Mouse (Mus musculus) hindbrain, embryonic 11.5 days (tissue): ENCODE measurements at regions not wholly inside any gene's neighbourhood (a gene's known extent, or its start where the extent isn't known, plus 50 kb on each side); places are given as distances from the start of the nearest gene placed in this dataset.

Source experiments
- ATAC-seq: fragments of 200-750 bp; cut with Nextera tagmentation; 2 replicates; pipeline ENCODE4 v1.8.0; 2017; ENCODE audit warnings: mild to moderate bottlenecking, moderate TSS enrichment, moderate library complexity; ENCODE audit not compliant: low FRiP score
- DNase-seq: peaks from one replicate; pipeline ENCODE4 v3.0.0-alpha.2; 2015; ENCODE audit warnings: low spot score
- H3K27ac ChIP-seq: fragments of 300-500 bp; sonication (generic); 2 replicates; pipeline ENCODE4 v1.5.1; 2014; ENCODE audit warnings: mild to moderate bottlenecking, low read depth, low read length
- H3K27me3 ChIP-seq: fragments of 300-500 bp; sonication (generic); 2 replicates; pipeline ENCODE4 v1.6.1; 2014; ENCODE audit warnings: mild to moderate bottlenecking, low read length, moderate library complexity, mixed read lengths; ENCODE audit not compliant: control insufficient read depth, insufficient read depth
- H3K36me3 ChIP-seq: fragments of 300-500 bp; sonication (generic); 2 replicates; pipeline ENCODE4 v1.6.1; 2014; ENCODE audit warnings: mild to moderate bottlenecking, low read length, moderate library complexity, mixed read lengths; ENCODE audit not compliant: control insufficient read depth, insufficient read depth
- H3K4me1 ChIP-seq: fragments of 300-500 bp; sonication (generic); replicated peaks from 2 replicates; pipeline ENCODE4 v1.6.1; 2014; ENCODE audit warnings: low read length, mixed read lengths; ENCODE audit not compliant: control insufficient read depth, insufficient read depth
- H3K4me2 ChIP-seq: fragments of 300-500 bp; sonication (generic); replicated peaks from 2 replicates; pipeline ENCODE4 v1.6.1; 2014; ENCODE audit warnings: mild to moderate bottlenecking, low read depth, low read length
- H3K4me3 ChIP-seq: fragments of 300-500 bp; sonication (generic); 2 replicates; pipeline ENCODE4 v1.5.1; 2014; ENCODE audit warnings: low read depth, low read length
- H3K9ac ChIP-seq: fragments of 300-500 bp; sonication (generic); 2 replicates; pipeline ENCODE4 v1.6.1; 2014; ENCODE audit warnings: low read depth, low read length
- H3K9me3 ChIP-seq: fragments of 300-500 bp; sonication (generic); 2 replicates; pipeline ENCODE4 v1.6.1; 2016; ENCODE audit warnings: low read length; ENCODE audit not compliant: control insufficient read depth
- WGBS: fragments of 180-500 bp; shearing (Covaris S2); extraction: QIAGEN DNeasy Blood & Tissue Kit; methylation state at CpG from one replicate; pipeline ENCODE4 v1.1.7; 2014; 5-methylcytosine and 5-hydroxymethylcytosine counted together

GRCm38 (mm10) chr14:102827756-102828384, 154.6 kb downstream of the Kctd12 start:
- no peaks in the 10 kb centered on the region for H3K27me3 ChIP-seq
- H3K9ac ChIP-seq: no peak overlapping the region
- no peak overlapping the region for H3K4me3 ChIP-seq
- H3K36me3 ChIP-seq: no peaks in the 10 kb centered on the region
- no peak overlapping the region for H3K27ac ChIP-seq
- ATAC-seq: no peak
- WGBS: 79% methylated on average over 7 of the region's 7 CpGs
- DNase-seq: no peak
- H3K4me1 ChIP-seq: no peaks in the 10 kb centered on the region
- H3K9me3 ChIP-seq: no peaks in the 10 kb centered on the region
- H3K4me2 ChIP-seq: no peak overlapping the region

- H3K27ac ChIP-seq: no peak overlapping the region
- ATAC-seq: no peak
- no peak overlapping the region for H3K9ac ChIP-seq
- H3K27me3 ChIP-seq: no peaks in the 10 kb centered on the region
- no peaks in the 10 kb centered on the region for H3K4me1 ChIP-seq
- no peaks in the 10 kb centered on the region for H3K9me3 ChIP-seq
- 89% methylated on average over 7 of the region's 7 CpGs for WGBS
- no peak overlapping the region for H3K4me3 ChIP-seq
- no peak for DNase-seq
- no peak overlapping the region for H3K4me2 ChIP-seq
- no peaks in the 10 kb centered on the region for H3K36me3 ChIP-seq
These were observed 156.9 kb downstream of the Kctd12 start for GRCm38 (mm10) chr14:102825525-102825924.

- no peak overlapping the region for H3K4me3 ChIP-seq
- ATAC-seq (no peak), DNase-seq (no peak)
- H3K4me1 ChIP-seq: no peaks in the 10 kb centered on the region
- H3K9me3 ChIP-seq: no peaks in the 10 kb centered on the region
- H3K36me3 ChIP-seq: no peaks in the 10 kb centered on the region
- no peak overlapping the region for H3K27ac ChIP-seq
- H3K27me3 ChIP-seq: no peaks in the 10 kb centered on the region
- no peak overlapping the region for H3K9ac ChIP-seq
- WGBS: 98% methylated on average over 5 of the region's 5 CpGs
- H3K4me2 ChIP-seq: no peak overlapping the region
These were observed 161.8 kb downstream of the Kctd12 start for GRCm38 (mm10) chr14:102820663-102821062.

DNA sequence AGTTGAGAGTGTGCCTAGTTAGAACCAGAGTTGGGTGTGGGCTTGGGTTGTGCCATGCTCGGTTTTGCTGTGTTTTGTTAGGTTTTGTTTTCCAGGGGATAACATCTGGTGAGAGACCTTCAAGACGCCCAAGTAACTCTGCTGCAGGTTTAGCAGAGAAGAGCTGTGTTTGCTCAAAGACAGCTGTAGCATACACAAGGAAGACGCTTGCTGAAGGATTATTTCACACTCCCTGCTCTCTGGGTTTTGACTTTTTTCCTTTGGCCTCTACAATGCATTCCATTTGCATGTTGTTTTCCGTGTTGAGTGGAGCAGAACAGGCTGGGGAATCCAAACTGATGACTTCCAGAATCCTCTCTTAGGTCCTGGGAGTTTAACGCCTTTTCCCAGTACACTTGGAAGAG, 170.8 kb downstream of the Kctd12 start:
- no peak overlapping the region for H3K27ac ChIP-seq
- no peak overlapping the region for H3K4me2 ChIP-seq
- H3K9ac ChIP-seq: no peak overlapping the region
- H3K9me3 ChIP-seq: no peaks in the 10 kb centered on the region
- H3K4me3 ChIP-seq: no peak overlapping the region
- no peaks in the 10 kb centered on the region for H3K4me1 ChIP-seq
- no peaks in the 10 kb centered on the region for H3K27me3 ChIP-seq
- no peak for ATAC-seq
- no peak for DNase-seq
- H3K36me3 ChIP-seq: no peaks in the 10 kb centered on the region
- WGBS: 56% methylated on average over 5 of the region's 5 CpGs

GRCm38 (mm10) chr14:102811022-102811421, 171.4 kb downstream of the Kctd12 start:
- Histone ChIP-seq H3K27me3 (no peaks in the 10 kb centered on the region), H3K9me3 (no peaks in the 10 kb centered on the region), H3K4me3 (no peak overlapping the region), H3K4me1 (no peaks in the 10 kb centered on the region), H3K9ac (no peak overlapping the region), H3K36me3 (no peaks in the 10 kb centered on the region), H3K27ac (no peak overlapping the region), H3K4me2 (no peak overlapping the region)
- 68% methylated on average over 5 of the region's 5 CpGs for WGBS
- ATAC-seq: no peak
- DNase-seq: no peak

DNA sequence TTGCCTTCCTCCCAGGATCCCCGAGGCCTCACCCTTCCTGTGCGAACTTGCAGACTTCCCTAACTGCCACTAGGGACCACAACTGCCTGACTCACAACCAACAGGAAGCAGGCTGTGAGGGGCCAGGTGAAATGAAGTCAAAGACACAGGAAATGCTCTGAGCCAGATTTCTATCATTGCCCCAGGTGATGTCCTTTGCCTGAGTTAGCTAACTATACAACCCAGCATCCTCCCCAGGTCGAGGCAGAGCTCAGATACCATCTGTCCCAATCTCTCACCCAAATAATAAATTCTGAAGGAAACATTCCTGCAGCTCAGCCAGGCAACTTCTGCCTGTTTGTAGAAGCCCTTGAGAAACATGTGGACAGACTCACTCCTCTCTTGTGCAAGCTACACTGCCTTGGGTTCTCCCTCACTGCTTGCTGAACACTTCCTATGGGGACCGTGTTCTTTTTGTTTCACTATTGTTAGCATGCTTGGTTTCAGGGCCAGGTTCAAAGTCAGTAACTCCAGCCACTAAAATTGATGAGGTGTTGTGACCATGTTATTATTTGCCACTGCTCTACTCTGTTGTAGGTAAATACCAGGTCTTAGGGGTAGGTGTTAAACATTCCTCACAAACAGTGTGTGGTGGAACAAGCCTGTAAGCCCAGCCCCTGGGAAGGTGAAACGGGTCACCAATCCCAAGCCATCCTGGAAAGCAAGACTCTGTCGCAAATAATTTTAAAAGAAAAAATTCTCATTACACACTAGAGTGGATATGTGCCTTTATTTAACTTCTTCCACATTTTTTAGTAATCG, 172.1 kb downstream of the Kctd12 start:
- no peaks in the 10 kb centered on the region for H3K9me3 ChIP-seq
- H3K36me3 ChIP-seq: no peaks in the 10 kb centered on the region
- no peaks in the 10 kb centered on the region for H3K27me3 ChIP-seq
- no peak overlapping the region for H3K4me2 ChIP-seq
- H3K27ac ChIP-seq: no peak overlapping the region
- no peak overlapping the region for H3K9ac ChIP-seq
- no peak overlapping the region for H3K4me3 ChIP-seq
- DNase-seq (no peak), ATAC-seq (no peak)
- no peaks in the 10 kb centered on the region for H3K4me1 ChIP-seq
- 72% methylated on average over 7 of the region's 7 CpGs for WGBS

- no peak overlapping the region for H3K9ac ChIP-seq
- H3K4me2 ChIP-seq: no peak overlapping the region
- H3K27ac ChIP-seq: no peak overlapping the region
- no peak for ATAC-seq
- peak; percentile 47 for DNase-seq
- H3K36me3 ChIP-seq: no peaks in the 10 kb centered on the region
- no peaks in the 10 kb centered on the region for H3K9me3 ChIP-seq
- 68% methylated on average over 21 of the region's 21 CpGs for WGBS
- no peaks in the 10 kb centered on the region for H3K4me1 ChIP-seq
- no peaks in the 10 kb centered on the region for H3K27me3 ChIP-seq
- H3K4me3 ChIP-seq: no peak overlapping the region
These were observed 176.2 kb downstream of the Kctd12 start for GRCm38 (mm10) chr14:102805936-102806923.

DNA sequence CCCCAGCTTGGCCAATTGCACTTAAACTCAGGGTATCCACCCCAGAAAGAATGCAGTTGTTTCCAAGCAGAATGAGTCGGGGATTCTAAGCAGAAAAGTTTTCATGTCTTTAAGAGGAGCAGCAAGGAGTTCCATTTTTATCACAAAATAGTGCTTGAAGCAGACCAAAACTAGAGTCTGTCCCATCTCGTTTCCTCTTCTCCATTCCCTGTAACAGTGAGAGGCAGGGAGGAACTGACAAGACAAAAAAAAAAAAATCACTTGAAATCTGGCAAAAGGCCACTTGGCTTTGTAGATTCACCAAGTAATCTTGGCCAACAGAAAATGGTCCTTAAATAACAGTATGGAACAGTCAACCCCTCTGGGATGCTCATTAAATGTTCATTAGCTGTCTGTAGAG, 186.8 kb downstream of the Kctd12 start:
- no peaks in the 10 kb centered on the region for H3K36me3 ChIP-seq
- no peak overlapping the region for H3K27ac ChIP-seq
- H3K9me3 ChIP-seq: no peaks in the 10 kb centered on the region
- DNase-seq (no peak), ATAC-seq (no peak)
- WGBS: 84% methylated on average over 2 of the region's 2 CpGs
- no peak overlapping the region for H3K4me3 ChIP-seq
- H3K27me3 ChIP-seq: no peaks in the 10 kb centered on the region
- H3K4me2 ChIP-seq: no peak overlapping the region
- H3K4me1 ChIP-seq: no peaks in the 10 kb centered on the region
- H3K9ac ChIP-seq: no peak overlapping the region
